ENCODE assay signal across 25 mouse cellular contexts in genomic region chr3:115728211-115728610, GRCm38 (mm10).
"Had no signal": no experiment of that assay in that cellular context is flagged by ENCODE, and none has a peak within 500 bp of the region (broad histone marks: within the 10 kb centered on the region; RNA-seq: fewer than 3 reads in every experiment).

No protein-coding gene starts in this region.

- H3K27ac ChIP-seq: heart, embryonic 13.5 days; heart, embryonic 15.5 days; hindbrain, embryonic 13.5 days; hindbrain, embryonic 15.5 days; hindbrain, postnatal 0 days; intestine, embryonic 15.5 days; kidney, embryonic 15.5 days; kidney, postnatal 0 days; layer of hippocampus, adult 2 months; left cerebral cortex, adult 2 months; limb, embryonic 10.5 days; limb, embryonic 12.5 days; liver, embryonic 13.5 days; liver, embryonic 15.5 days had no signal

- H3K4me1 ChIP-seq: heart, embryonic 13.5 days; heart, embryonic 15.5 days; hindbrain, embryonic 13.5 days; hindbrain, embryonic 15.5 days; intestine, embryonic 15.5 days; kidney, embryonic 15.5 days; limb, embryonic 10.5 days; limb, embryonic 12.5 days; liver, embryonic 13.5 days; liver, embryonic 15.5 days had no signal

- DNase-seq: gastrocnemius, postnatal 14 days; gastrocnemius, postnatal 36 days; heart, adult 18-20 months; heart, postnatal 14 days; heart, postnatal 36 days; kidney, adult 2 months; kidney, adult 9 months; kidney, postnatal 25 days; kidney, postnatal 4 days; liver; liver, embryonic 13.5 days had no signal

- H3K4me3 ChIP-seq: heart, embryonic 13.5 days; heart, embryonic 15.5 days; hindbrain, embryonic 13.5 days; hindbrain, embryonic 15.5 days; intestine, embryonic 15.5 days; kidney, embryonic 15.5 days; layer of hippocampus, adult 2 months; left cerebral cortex, adult 2 months; limb, embryonic 10.5 days; limb, embryonic 12.5 days; liver, embryonic 13.5 days; liver, embryonic 15.5 days had no signal

- H3K36me3 ChIP-seq: heart, embryonic 13.5 days; heart, embryonic 15.5 days; hindbrain, embryonic 13.5 days; hindbrain, embryonic 15.5 days; intestine, embryonic 15.5 days; kidney, embryonic 15.5 days; limb, embryonic 10.5 days; limb, embryonic 12.5 days; liver, embryonic 13.5 days; liver, embryonic 15.5 days had no signal

- H3K9me3 ChIP-seq: heart, embryonic 13.5 days; heart, embryonic 15.5 days; hindbrain, embryonic 13.5 days; hindbrain, embryonic 15.5 days; intestine, embryonic 15.5 days; kidney, embryonic 15.5 days; limb, embryonic 10.5 days; limb, embryonic 12.5 days; liver, embryonic 13.5 days; liver, embryonic 15.5 days had no signal

- ATAC-seq: hindbrain, postnatal 0 days; intestine, embryonic 15.5 days; intestine, postnatal 0 days had no signal

- H3K27me3 ChIP-seq: heart, embryonic 13.5 days; heart, embryonic 15.5 days; hindbrain, embryonic 13.5 days; hindbrain, embryonic 15.5 days; intestine, embryonic 15.5 days; kidney, embryonic 15.5 days; limb, embryonic 12.5 days; liver, embryonic 13.5 days; liver, embryonic 15.5 days had no signal
